Mouse (Mus musculus) cerebellum, adult 9-11 months (tissue): ENCODE results near the gene Alkbh1.

ENCODE experiments used
- DNase-seq: peaks from one replicate; pipeline ENCODE4 v3.0.0; 2022

Gene Alkbh1

DNA sequence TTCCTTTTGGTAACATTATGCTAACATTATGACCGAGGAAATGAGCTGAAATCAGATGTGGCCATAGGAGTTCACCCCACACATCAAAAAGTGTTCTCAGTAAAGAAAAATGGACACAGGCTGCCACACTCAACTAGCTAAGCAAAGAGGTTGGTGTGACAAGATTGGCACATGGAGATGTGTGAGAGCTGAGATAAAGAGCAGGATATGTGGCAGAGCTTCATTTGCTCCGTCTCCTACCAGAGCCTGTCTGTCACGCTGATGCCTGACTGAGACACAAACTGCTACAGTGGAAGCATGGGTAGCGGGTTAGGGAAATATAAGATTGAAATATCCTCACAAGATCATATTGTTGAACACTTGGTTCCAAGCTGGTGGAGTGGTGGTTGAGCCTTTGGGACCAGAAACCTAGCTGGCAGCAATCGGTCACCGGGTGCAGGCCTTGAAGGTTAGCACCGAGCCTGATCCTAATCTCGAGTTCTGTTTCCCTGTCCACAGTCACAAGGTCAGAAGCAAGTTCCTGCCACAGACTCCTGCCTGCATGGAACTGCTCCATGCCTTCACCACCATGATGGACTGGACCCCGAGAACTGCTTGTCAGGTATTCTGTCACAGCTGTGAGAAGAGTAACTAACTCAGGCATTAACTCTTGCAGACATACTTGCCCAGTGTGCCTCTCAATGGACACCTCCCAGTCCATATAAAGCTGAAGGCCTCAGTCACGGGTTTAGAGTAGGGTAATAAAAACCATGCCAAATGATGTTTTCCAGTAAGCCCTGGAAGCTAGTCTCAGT lies 63.0 kb downstream of the Alkbh1 start:
- DNase-seq: no peak

DNA sequence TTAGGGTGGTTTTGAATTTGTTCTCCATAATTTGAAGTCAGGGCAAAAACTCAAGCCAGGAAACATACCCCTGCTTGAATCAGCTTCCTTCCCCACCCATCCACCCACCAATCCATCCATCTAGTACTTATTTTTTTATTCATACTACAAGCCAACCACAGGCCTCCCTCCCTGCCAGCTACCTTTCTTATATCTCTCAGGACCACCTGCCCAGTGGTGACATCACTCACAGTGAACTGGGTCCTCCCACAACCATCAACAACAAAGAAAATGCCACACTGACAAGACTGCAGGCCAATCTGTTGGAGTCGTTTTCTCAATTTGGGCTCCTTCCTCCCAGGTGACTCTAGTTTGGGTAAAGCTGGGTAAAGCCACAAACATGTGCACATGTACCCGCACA lies 64.3 kb downstream of the Alkbh1 start:
- no peak for DNase-seq
